Mouse (Mus musculus) G1E (cell line): ENCODE data around the gene Pfkl.
"Not testable (repeated sequence)": the region's sequence is repeated elsewhere in the genome, so short reads cannot be mapped to it uniquely, and the experiment has no call there.

Source experiments
- CTCF ChIP-seq: IDR thresholded peaks from 2 replicates; pipeline ENCODE4 v1.5.1; 2012; ENCODE audit warnings: low read depth, low read length, inconsistent platforms, mixed read lengths
- POLR2AphosphoS5 ChIP-seq: IDR thresholded peaks from 2 replicates; pipeline ENCODE4 v1.6.1; 2012; ENCODE audit warnings: low read depth, low read length, inconsistent platforms; ENCODE audit not compliant: insufficient replicate concordance
- TAL1 ChIP-seq: conservative IDR thresholded peaks from 2 replicates; pipeline ENCODE4 v1.6.1; 2012; ENCODE audit warnings: low read depth, low read length, inconsistent platforms, mixed read lengths

GRCm38 (mm10) chr10:78019984-78020383 is 10.1 kb upstream of the Pfkl start:
- not testable (repeated sequence) for TF ChIP-seq CTCF, POLR2AphosphoS5, TAL1
